Mouse (Mus musculus) adrenal gland, postnatal 10 days (tissue): Measurements from ENCODE around the gene Olfr330. TPM values are rescaled to one million over a fixed set of nuclear protein-coding genes. Genes with fewer than 3 reads are reported as not detected.
"Not testable (repeated sequence)": the region's sequence is repeated elsewhere in the genome, so short reads cannot be mapped to it uniquely, and the experiment has no call there.

Experiments
- DNase-seq: peaks from one replicate; pipeline ENCODE4 v3.0.0; 2021; ENCODE audit warnings: mixed read lengths
- long read RNA-seq, 2 experiments: library from polyadenylated mRNA; stranded (forward); transcript quantifications; one replicate each; pipeline ENCODE4 v2.0.0; 2021
- total RNA-seq, 2 experiments: library from RNA; stranded (reverse); gene quantifications; 2 replicates each; pipeline ENCODE4 v1.2.3; 2021

The Olfr330 gene
- not detected for total RNA-seq
- long read RNA-seq, experiment 1, result 0 reads
- long read RNA-seq, experiment 2, result 0 reads

- not testable (repeated sequence) for DNase-seq
Measured at GRCm38 (mm10) chr11:58534736-58535135, at the start of gene Olfr330. Gene Olfr330 (minus strand): TSS chr11:58534836.

GRCm38 (mm10) chr11:58578636-58579035 lies 44.0 kb upstream of the Olfr330 start:
- DNase-seq, result no peak

DNA sequence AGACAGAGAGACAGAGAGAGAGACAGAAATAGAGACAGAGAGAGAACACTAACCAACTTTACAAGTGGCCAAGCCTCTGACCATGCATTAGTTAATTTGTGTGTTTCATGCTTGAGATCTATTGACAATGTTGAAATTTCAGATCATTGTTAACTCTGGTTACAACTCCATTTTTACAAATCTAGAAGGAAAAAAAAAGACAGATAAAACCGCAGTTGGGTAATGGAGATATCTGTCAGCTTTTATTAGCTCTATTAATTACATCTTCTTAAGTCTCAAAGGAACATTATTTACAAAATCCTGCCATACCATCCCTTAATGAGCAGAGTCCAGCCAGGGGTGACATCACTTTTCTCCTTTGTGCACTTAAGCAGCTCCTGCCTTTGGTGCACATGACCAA lies 42.8 kb upstream of the Olfr330 start, which contains the start of gene Olfr325:
Gene Olfr325, plus strand, starts transcription at position 301 of the 400 bp plus-strand sequence.
- DNase-seq, result no peak

DNA sequence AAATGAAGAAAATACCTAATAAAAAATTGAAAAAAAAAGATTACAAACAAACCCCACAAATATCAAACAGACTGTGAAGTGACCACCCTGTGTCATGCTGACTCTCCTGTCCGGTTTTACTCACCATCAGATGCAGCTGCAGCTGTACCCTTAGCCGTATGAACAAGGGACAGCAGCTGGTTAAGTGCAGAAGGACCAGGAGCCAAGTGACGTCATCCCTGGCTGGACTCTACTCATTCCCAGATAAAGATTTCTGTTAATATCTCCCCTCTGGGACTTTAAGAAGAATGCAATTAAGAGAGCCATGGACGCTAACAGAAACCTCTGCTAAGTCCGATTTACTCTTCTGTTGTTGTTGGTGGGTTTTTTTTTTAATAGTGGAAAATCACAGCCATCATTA lies 35.8 kb upstream of the Olfr330 start, which contains the start of gene Olfr224:
Gene Olfr224, minus strand, starts transcription at position 149 of the 400 bp plus-strand sequence.
- peak; percentile 4 for DNase-seq

DNA sequence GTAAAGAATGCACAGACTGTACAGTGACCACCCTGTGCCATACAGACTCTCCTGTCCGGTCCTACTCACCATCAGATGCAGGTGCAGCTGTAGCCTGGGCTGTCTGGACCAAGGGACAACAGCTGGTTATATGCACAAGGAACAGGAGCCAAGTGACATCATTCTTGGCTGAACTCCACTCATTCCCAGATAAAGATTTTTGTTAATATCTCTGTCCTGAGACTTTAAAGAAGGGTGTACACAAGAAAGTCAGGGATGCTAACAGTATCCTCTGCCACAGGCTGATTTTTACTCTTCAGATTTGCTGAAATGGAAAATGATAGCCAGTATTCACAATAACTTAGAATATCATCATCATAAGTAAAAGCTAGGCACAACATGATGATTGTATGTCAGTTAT lies 20.9 kb upstream of the Olfr330 start, which contains the start of gene Olfr328:
Gene Olfr328, minus strand, starts transcription at position 101 of the 400 bp plus-strand sequence.
- peak; percentile 4 for DNase-seq

GRCm38 (mm10) chr11:58546322-58546721 lies 11.7 kb upstream of the Olfr330 start, which contains the start of gene Olfr329-ps:
Gene Olfr329-ps (minus strand): TSS chr11:58546422.
- DNase-seq, result no peak

GRCm38 (mm10) chr11:58519756-58520155 lies 14.9 kb downstream of the Olfr330 start:
- peak; percentile 9 for DNase-seq

DNA sequence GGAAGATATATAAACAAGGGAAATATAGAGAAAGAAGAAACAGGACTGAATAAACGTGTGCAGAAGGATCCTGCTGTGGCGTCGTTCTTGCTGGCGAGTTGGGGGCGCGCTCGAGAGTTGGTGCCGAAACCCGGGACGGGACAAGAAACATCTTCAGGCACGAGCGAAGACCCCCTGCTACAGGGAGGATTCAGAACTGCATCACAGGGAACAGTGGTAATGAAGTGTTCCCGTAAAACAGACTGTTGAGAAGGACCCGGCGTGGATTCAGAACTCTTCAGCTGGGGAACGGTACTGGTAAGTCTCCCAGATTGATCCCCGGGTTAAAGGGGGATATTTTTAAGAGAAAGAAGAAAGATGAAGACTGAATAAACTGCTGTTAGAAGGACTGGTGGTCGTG lies 15.7 kb downstream of the Olfr330 start:
- peak; percentile 69 for DNase-seq

DNA sequence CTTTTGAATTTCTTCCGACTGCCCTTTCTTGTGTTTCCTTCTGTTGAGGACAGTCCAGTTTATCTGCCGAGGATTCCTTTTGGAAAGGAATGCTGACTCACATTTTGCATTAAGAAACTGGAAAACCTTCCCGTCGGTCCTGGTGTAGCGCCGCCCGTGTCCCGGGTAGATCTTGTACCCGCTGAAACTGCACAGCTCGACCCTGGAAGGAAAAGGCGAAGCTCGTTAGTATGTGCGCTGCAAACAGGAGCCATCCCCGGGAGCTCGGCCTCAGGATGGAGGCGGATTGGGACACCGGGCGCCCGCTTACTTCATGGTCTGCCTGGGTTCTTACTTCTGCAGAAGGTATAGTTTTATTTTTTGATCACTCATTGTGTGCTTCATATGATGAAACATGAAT lies 25.6 kb downstream of the Olfr330 start:
- DNase-seq, result not testable (repeated sequence)

- not testable (repeated sequence) for DNase-seq
Measured at GRCm38 (mm10) chr11:58502472-58502871, 32.2 kb downstream of the Olfr330 start, which contains the start of gene Olfr331. Gene Olfr331 (minus strand): TSS chr11:58502572.

GRCm38 (mm10) chr11:58499290-58499689 lies 35.3 kb downstream of the Olfr330 start:
- DNase-seq, result no peak

GRCm38 (mm10) chr11:58498761-58499160 lies 35.9 kb downstream of the Olfr330 start:
- no peak for DNase-seq

GRCm38 (mm10) chr11:58492455-58492854 lies 42.2 kb downstream of the Olfr330 start, which contains the start of gene Olfr332:
Gene Olfr332 (minus strand): TSS chr11:58492555.
- DNase-seq, result no peak

Other genes with a start within 250 kb of the Olfr330 start
- gene Zfp692, start 227.8 kb downstream of the Olfr330 start, total RNA-seq, result 10 to 100 TPM in 1 of 2 experiments, 1 to 10 TPM in 1; 6.9 to 13.1 TPM
- 10 to 100 TPM; 50.9 to 60.2 TPM for gene Zfp672, start 204.5 kb downstream of the Olfr330 start, total RNA-seq
- 10 to 100 TPM; 36.6 to 46.1 TPM for gene Sh3bp5l, start 204.1 kb downstream of the Olfr330 start, total RNA-seq
- gene Lypd8, start 155.8 kb downstream of the Olfr330 start, total RNA-seq, result not detected
- not detected for gene 1810065E05Rik, start 113.7 kb downstream of the Olfr330 start, total RNA-seq
- gene Gm12253, start 102.3 kb downstream of the Olfr330 start, total RNA-seq, result not detected
- gene Lypd9, start 81.9 kb downstream of the Olfr330 start, total RNA-seq, result not detected
- not detected for gene Olfr30, start 72.6 kb downstream of the Olfr330 start, total RNA-seq
- not detected for gene Olfr332, start 42.3 kb downstream of the Olfr330 start, total RNA-seq
- not detected for gene Olfr331, start 32.3 kb downstream of the Olfr330 start, total RNA-seq
- gene Olfr329-ps, start 11.6 kb upstream of the Olfr330 start, total RNA-seq, result not detected
- not detected for gene Olfr328, start 20.8 kb upstream of the Olfr330 start, total RNA-seq
- gene Olfr224, start 35.7 kb upstream of the Olfr330 start, total RNA-seq, result not detected
- not detected for gene Olfr325, start 42.9 kb upstream of the Olfr330 start, total RNA-seq
- gene Olfr324, start 60.3 kb upstream of the Olfr330 start, total RNA-seq, result not detected
- gene 2210407C18Rik, start 81.2 kb upstream of the Olfr330 start, total RNA-seq, result not detected
- not detected for gene Olfr323, start 95.7 kb upstream of the Olfr330 start, total RNA-seq
- gene Trim58, start 105.6 kb upstream of the Olfr330 start, total RNA-seq, result under 1 TPM; 0.36 to 1.00 TPM
- not detected for gene Olfr322, start 123.9 kb upstream of the Olfr330 start, total RNA-seq
- not detected for gene Olfr320, start 146.3 kb upstream of the Olfr330 start, total RNA-seq
- gene Olfr319, start 164.3 kb upstream of the Olfr330 start, total RNA-seq, result not detected
- gene Olfr318, start 189.2 kb upstream of the Olfr330 start, total RNA-seq, result not detected
- not detected for gene Olfr317, start 204.4 kb upstream of the Olfr330 start, total RNA-seq
- not detected for gene Olfr316, start 217.9 kb upstream of the Olfr330 start, total RNA-seq
- gene Olfr315, start 238.4 kb upstream of the Olfr330 start, total RNA-seq, result not detected
- not detected for gene Olfr314, start 248.1 kb upstream of the Olfr330 start, total RNA-seq